Mouse (Mus musculus) ES-Bruce4 (cell line): ENCODE measurements around the gene Dclre1c. TPM values are rescaled to one million over a fixed set of nuclear protein-coding genes. Genes with fewer than 3 reads are reported as not detected.

Source experiments
- H3K27ac ChIP-seq: 2 replicates; pipeline ENCODE4 v1.5.1; 2012; ENCODE audit warnings: low read length, inconsistent platforms; ENCODE audit not compliant: insufficient read depth
- H3K27me3 ChIP-seq: 2 replicates; pipeline ENCODE4 v1.6.1; 2012; ENCODE audit warnings: mild to moderate bottlenecking, low read length, inconsistent platforms; ENCODE audit not compliant: control insufficient read depth, poor library complexity, insufficient read depth, severe bottlenecking
- H3K36me3 ChIP-seq: 2 replicates; pipeline ENCODE4 v1.6.1; 2012; ENCODE audit warnings: inconsistent platforms, mild to moderate bottlenecking, low read length, moderate library complexity; ENCODE audit not compliant: control insufficient read depth, poor library complexity, insufficient read depth, severe bottlenecking
- H3K4me1 ChIP-seq: one replicate; pipeline ENCODE4 v1.8.1; 2011; ENCODE audit warnings: low read length; ENCODE audit not compliant: control insufficient read depth, insufficient read depth
- H3K4me3 ChIP-seq: 2 replicates; pipeline ENCODE4 v1.5.1; 2011; ENCODE audit warnings: low read depth, mild to moderate bottlenecking, low read length
- H3K9ac ChIP-seq: 2 replicates; pipeline ENCODE4 v1.6.1; 2012; ENCODE audit warnings: low read depth, mild to moderate bottlenecking, inconsistent platforms; ENCODE audit not compliant: poor library complexity, severe bottlenecking
- H3K9me3 ChIP-seq: replicated peaks from 2 replicates; pipeline ENCODE4 v1.6.1; 2012; ENCODE audit warnings: mild to moderate bottlenecking, low read length, inconsistent platforms; ENCODE audit not compliant: control insufficient read depth, poor library complexity, insufficient read depth, severe bottlenecking
- CTCF ChIP-seq: IDR thresholded peaks from one replicate; pipeline ENCODE4 v1.8.1; 2011; ENCODE audit warnings: low read depth, low read length
- EP300 ChIP-seq: IDR thresholded peaks from 2 replicates; pipeline ENCODE4 v1.6.1; 2011; ENCODE audit warnings: low read depth, low read length; ENCODE audit not compliant: insufficient read depth
- POLR2A ChIP-seq: IDR thresholded peaks from one replicate; pipeline ENCODE4 v1.8.1; 2011; ENCODE audit warnings: low read length; ENCODE audit not compliant: insufficient read depth
- polyA plus RNA-seq: library from polyadenylated mRNA; stranded (reverse); fragments of >200 nt; gene quantifications from 2 replicates; pipeline ENCODE4 v1.2.4, GENCODE M21; 2011; ENCODE audit warnings: low read depth; ENCODE audit not compliant: missing spikeins, insufficient read depth, insufficient read length

Gene Dclre1c
- polyA plus RNA-seq, 1 experiment: 14.7 TPM

DNA sequence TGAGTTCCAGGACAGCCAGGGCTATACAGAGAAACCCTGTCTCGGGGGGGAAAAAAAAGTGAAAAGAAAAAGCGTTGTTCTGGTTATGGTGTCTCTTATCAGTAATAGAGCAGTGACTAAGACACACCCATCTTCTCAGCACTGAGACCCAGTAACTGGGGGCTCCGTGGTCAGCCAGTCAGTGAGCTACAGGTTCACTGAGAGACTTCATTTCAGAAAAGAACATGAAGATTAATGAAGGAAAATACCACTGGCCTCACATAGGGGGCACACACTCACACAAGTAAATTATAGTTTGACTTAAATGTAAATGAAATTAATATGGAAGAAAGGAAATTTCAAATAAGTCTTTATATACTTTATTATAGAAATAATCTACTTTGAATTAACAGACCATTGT is 56.3 kb downstream of the Dclre1c start:
- no peak overlapping the region for H3K4me3 ChIP-seq
- no peak overlapping the region for H3K9ac ChIP-seq
- peaks cover 6% of the 10 kb centered on the region for H3K9me3 ChIP-seq
- no peaks in the 10 kb centered on the region for H3K4me1 ChIP-seq
- H3K27me3 ChIP-seq: no peaks in the 10 kb centered on the region
- no peaks in the 10 kb centered on the region for H3K36me3 ChIP-seq
- H3K27ac ChIP-seq: no peak overlapping the region
- TF ChIP-seq CTCF (no peak), POLR2A (no peak), EP300 (no peak)

DNA sequence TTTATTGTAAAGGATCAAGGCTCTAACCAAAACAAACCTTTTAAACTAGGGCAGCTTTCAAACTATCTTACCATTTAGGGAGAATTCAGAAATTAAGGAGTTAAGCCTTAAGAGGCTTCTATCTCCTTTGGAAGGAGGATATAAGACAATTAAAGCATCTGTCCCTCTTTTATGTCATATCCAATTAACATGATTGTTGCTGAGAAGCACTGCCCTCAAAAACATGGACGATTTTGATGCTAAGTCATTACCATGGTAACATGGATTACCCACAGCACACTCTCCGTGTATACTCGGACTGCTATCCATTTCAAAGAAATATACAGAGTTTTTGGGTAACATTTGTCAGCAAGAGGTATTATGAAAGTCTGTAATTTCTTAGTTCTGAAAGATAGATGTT is 65.9 kb downstream of the Dclre1c start:
- Histone ChIP-seq H3K9ac (no peak overlapping the region), H3K4me1 (no peaks in the 10 kb centered on the region), H3K27ac (no peak overlapping the region), H3K4me3 (no peak overlapping the region), H3K27me3 (no peaks in the 10 kb centered on the region), H3K9me3 (peaks cover 27% of the 10 kb centered on the region), H3K36me3 (peaks cover 41% of the 10 kb centered on the region)
- TF ChIP-seq CTCF (no peak), POLR2A (no peak), EP300 (no peak)

DNA sequence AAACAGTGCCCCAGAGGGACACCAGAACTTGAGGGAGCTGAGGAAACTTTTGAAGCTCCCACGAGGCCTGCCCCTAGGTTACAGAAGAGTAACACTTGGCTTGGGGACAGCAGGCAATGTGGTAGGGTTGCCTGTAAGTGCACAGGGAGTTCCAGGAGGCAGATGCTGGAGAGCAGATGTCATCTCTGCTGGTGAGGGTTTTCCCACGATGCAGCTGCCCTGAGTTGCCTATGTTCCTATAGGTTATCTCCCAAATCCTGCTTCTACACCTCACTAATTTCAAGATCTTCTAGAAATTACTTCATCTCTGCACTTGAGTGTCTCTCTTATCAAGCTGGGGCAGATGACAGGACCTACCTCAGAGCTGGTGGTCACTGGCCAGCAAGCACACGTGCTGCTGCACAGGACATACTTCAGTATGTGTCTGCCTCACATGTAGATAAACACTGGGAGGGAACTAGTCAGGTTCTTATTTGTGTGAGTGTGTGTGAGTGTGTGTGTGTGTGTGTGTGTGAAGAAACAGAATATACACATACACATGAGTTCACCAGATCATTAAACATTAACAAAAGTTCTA is 70.0 kb downstream of the Dclre1c start:
- peaks cover 67% of the 10 kb centered on the region for H3K36me3 ChIP-seq

DNA sequence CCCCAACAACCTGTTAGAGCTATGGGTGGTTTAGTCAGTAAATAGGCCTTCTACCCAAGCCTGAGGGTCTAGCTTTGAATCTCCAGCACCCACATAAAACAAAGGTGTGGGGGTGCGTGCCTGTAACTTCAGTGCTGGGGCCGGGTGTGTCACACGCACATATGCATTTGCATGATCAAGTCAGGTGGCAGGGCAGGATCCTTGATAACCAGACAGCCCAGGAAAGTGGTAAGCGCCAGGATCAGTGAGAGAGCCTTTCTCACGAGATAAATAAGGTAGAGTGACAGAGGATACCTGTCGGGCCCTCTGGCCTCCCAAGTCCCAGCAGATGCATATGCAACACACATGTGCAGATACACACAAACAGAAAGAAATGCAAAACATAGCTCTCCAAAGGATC is 75.6 kb downstream of the Dclre1c start:
- Histone ChIP-seq H3K27me3 (no peaks in the 10 kb centered on the region), H3K9ac (no peak overlapping the region), H3K36me3 (peaks cover 55% of the 10 kb centered on the region), H3K27ac (no peak overlapping the region), H3K4me3 (no peak overlapping the region), H3K4me1 (no peaks in the 10 kb centered on the region), H3K9me3 (no peaks in the 10 kb centered on the region)
- no peak for TF ChIP-seq POLR2A
- TF ChIP-seq CTCF: no peak
- TF ChIP-seq EP300: no peak

More for the DNA sequence above, 70.0 kb downstream of the Dclre1c start:
- H3K4me1 ChIP-seq: no peaks in the 10 kb centered on the region
- peaks cover 22% of the 10 kb centered on the region for H3K9me3 ChIP-seq
- no peak overlapping the region for H3K27ac ChIP-seq
- H3K27me3 ChIP-seq: no peaks in the 10 kb centered on the region
- no peak overlapping the region for H3K9ac ChIP-seq
- no peak overlapping the region for H3K4me3 ChIP-seq
- TF ChIP-seq EP300 (no peak), POLR2A (no peak), CTCF (no peak)

DNA sequence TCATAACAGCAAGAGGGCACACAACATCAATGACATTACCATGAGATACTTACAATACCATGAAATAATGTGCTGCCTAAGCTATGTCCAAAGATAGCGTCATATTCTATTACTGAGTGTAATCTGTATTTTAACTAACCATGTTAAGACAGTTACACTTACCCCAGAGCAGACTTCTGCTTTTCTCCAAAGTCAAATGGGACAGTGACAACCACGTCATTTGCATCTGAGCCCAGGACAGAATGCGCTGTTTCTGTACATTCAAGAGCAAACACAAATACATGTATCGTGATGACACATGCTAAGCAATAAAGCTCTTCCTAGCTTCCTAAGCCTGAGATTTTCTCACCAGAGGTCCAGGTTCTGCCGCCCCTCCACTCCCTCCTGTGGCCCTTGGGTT is 77.0 kb downstream of the Dclre1c start:
- peaks cover 46% of the 10 kb centered on the region for H3K36me3 ChIP-seq
- no peaks in the 10 kb centered on the region for H3K4me1 ChIP-seq
- no peak overlapping the region for H3K4me3 ChIP-seq
- H3K9me3 ChIP-seq: no peaks in the 10 kb centered on the region
- H3K27ac ChIP-seq: no peak overlapping the region
- no peaks in the 10 kb centered on the region for H3K27me3 ChIP-seq
- no peak for TF ChIP-seq POLR2A
- TF ChIP-seq EP300: no peak
- TF ChIP-seq CTCF: no peak
- no peak overlapping the region for H3K9ac ChIP-seq

DNA sequence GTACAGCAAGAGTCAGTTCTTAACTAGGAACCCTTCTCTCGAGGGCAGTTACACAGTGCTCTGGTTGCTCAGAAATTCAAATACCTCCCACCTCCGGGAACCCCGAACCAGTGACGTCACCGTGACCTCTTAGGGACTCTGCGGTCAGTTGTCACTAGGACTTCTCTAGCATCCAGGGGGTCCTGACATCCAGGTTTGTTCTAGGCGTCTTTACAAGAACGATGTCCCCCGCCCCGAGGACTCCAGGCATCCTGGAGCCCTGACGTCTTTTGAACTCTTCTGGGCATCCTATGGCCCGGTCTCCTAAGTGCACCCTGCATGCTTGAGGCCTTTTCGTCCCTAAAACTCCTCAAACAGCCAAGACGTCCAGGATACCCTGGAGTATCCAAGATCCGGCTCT is 88.1 kb downstream of the Dclre1c start:
- Histone ChIP-seq H3K27ac (no peak overlapping the region), H3K9ac (peak overlapping the region; percentile 80), H3K36me3 (peaks cover 31% of the 10 kb centered on the region), H3K27me3 (no peaks in the 10 kb centered on the region), H3K9me3 (no peaks in the 10 kb centered on the region), H3K4me1 (no peaks in the 10 kb centered on the region), H3K4me3 (peak overlapping the region; percentile 79)
- TF ChIP-seq EP300: no peak
- no peak for TF ChIP-seq CTCF
- TF ChIP-seq POLR2A: no peak
